Mouse (Mus musculus) hindbrain, embryonic 10.5 days (tissue): ENCODE measurements around the gene Phf20. TPM values are rescaled to one million over a fixed set of nuclear protein-coding genes. Genes with fewer than 3 reads are reported as not detected.

ENCODE experiments used
- DNase-seq: peaks from one replicate; pipeline ENCODE4 v3.0.0-alpha.2; 2017; ENCODE audit warnings: low spot score
- H3K27ac ChIP-seq: fragments of 300-500 bp; sonication (generic); 2 replicates; pipeline ENCODE4 v1.5.1; 2016; ENCODE audit warnings: mild to moderate bottlenecking, moderate library complexity
- H3K27me3 ChIP-seq: fragments of 300-500 bp; sonication (generic); 2 replicates; pipeline ENCODE4 v1.6.1; 2016; ENCODE audit warnings: mild to moderate bottlenecking; ENCODE audit not compliant: poor library complexity, insufficient read depth, severe bottlenecking
- H3K36me3 ChIP-seq: fragments of 300-500 bp; sonication (generic); 2 replicates; pipeline ENCODE4 v1.6.1; 2016; ENCODE audit warnings: mild to moderate bottlenecking, moderate library complexity
- H3K4me1 ChIP-seq: fragments of 300-500 bp; sonication (generic); replicated peaks from 2 replicates; pipeline ENCODE4 v1.6.1; 2016; ENCODE audit warnings: mild to moderate bottlenecking
- H3K4me3 ChIP-seq: fragments of 300-500 bp; sonication (generic); 2 replicates; pipeline ENCODE4 v1.5.1; 2016; ENCODE audit warnings: mild to moderate bottlenecking, moderate library complexity
- H3K9me3 ChIP-seq: fragments of 300-500 bp; sonication (generic); 2 replicates; pipeline ENCODE4 v1.6.1; 2016; ENCODE audit warnings: mild to moderate bottlenecking, moderate library complexity
- WGBS: fragments of 180-500 bp; shearing (Covaris S2); methylation state at CpG from one replicate; pipeline ENCODE4 v1.1.7; 2016; 5-methylcytosine and 5-hydroxymethylcytosine counted together
- polyA plus RNA-seq: library from polyadenylated mRNA; unstranded; fragments of >200 nt; fragmentation: Nextera tagmentation; extraction: Ambion mirVana; gene quantifications from 2 replicates; pipeline ENCODE4 v1.2.1, GENCODE M21; 2016

The Phf20 gene
- polyA plus RNA-seq, 1 experiment from 2014 or later, result 73.4 TPM

GRCm38 (mm10) chr2:156351243-156351642, 155.0 kb downstream of the Phf20 start:
- no peaks in the 10 kb centered on the region for H3K9me3 ChIP-seq
- H3K27ac ChIP-seq, result no peak overlapping the region
- DNase-seq, result no peak
- H3K27me3 ChIP-seq, result no peaks in the 10 kb centered on the region
- H3K36me3 ChIP-seq, result no peaks in the 10 kb centered on the region
- 84% methylated on average over 7 of the region's 7 CpGs for WGBS
- no peak overlapping the region for H3K4me3 ChIP-seq
- H3K4me1 ChIP-seq, result peaks cover 12% of the 10 kb centered on the region

- peaks cover 13% of the 10 kb centered on the region for H3K4me1 ChIP-seq
- H3K27me3 ChIP-seq, result no peaks in the 10 kb centered on the region
- DNase-seq, result no peak
- no peak overlapping the region for H3K4me3 ChIP-seq
- no peaks in the 10 kb centered on the region for H3K9me3 ChIP-seq
- H3K36me3 ChIP-seq, result no peaks in the 10 kb centered on the region
- no peak overlapping the region for H3K27ac ChIP-seq
- WGBS, result 83% methylated on average over 8 of the region's 8 CpGs
Observed at GRCm38 (mm10) chr2:156352413-156353165, 156.3 kb downstream of the Phf20 start.

DNA sequence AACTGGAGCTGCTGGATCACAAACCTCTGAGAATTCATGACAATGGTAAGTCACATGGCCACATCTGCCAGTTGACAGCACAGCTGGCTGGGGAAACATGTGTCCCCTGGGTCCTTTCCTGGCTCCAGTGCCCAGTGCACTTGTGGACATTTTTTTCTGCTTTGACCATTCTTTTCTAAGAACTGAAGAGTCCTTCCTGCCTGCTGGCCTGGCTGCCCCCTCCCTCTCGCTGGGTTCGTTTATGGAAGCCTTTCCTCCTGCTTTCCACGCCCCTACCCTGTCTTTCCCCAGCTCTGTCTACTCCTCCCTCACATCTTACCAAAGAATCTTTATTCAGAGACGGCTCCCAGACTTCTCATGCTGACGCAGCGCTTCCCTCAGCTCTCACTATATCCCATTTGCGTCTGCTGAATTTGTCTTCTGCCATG, 157.0 kb downstream of the Phf20 start:
- 62% methylated on average over 7 of the region's 7 CpGs for WGBS
- DNase-seq, result no peak

DNA sequence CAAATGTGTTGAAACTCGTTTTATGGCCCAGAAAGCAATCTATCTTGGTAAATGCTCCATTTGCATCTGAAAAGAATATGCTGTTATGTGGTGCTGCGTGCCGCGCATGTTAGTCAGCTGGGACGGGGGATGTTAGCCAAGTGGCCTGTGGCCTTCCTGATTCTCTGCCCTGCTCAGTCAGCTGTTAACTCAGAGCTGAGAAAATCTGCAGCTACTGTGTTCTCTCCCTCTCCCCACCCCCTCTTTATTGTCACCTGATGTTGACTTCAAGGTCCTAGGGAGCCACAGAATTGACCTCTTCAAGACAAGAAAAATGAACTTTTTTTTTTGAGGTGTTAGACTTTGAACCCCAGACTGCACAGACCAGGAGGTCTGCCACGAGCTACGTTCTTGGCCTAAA, 159.8 kb downstream of the Phf20 start:
- Histone ChIP-seq H3K4me1 (peaks cover 13% of the 10 kb centered on the region), H3K36me3 (no peaks in the 10 kb centered on the region), H3K4me3 (no peak overlapping the region), H3K27me3 (no peaks in the 10 kb centered on the region), H3K27ac (no peak overlapping the region), H3K9me3 (no peaks in the 10 kb centered on the region)
- 76% methylated on average over 7 of the region's 7 CpGs for WGBS
- DNase-seq, result no peak

More for the DNA sequence above, 157.0 kb downstream of the Phf20 start:
- H3K4me1 ChIP-seq, result peaks cover 13% of the 10 kb centered on the region
- no peak overlapping the region for H3K27ac ChIP-seq
- H3K9me3 ChIP-seq, result no peaks in the 10 kb centered on the region
- H3K36me3 ChIP-seq, result no peaks in the 10 kb centered on the region
- no peak overlapping the region for H3K4me3 ChIP-seq
- no peaks in the 10 kb centered on the region for H3K27me3 ChIP-seq

Other genes starting within 250 kb of the Phf20 start
- 21.6 and 27.6 TPM in 2 replicates for gene Cep250, start 240.0 kb upstream of the Phf20 start, polyA plus RNA-seq
- gene 6430550D23Rik, start 188.5 kb upstream of the Phf20 start, polyA plus RNA-seq, result 1.2 and 1.5 TPM in 2 replicates
- gene Ergic3, start 188.4 kb upstream of the Phf20 start, polyA plus RNA-seq, result 223 and 257 TPM in 2 replicates
- not detected in 2 replicates for gene Fer1l4, start 143.5 kb upstream of the Phf20 start, polyA plus RNA-seq
- 4.4 and 6.9 TPM in 2 replicates for gene Spag4, start 131.3 kb upstream of the Phf20 start, polyA plus RNA-seq
- 51.4 and 68.0 TPM in 2 replicates for gene Cpne1, start 84.5 kb upstream of the Phf20 start, polyA plus RNA-seq
- 42.6 and 47.4 TPM in 2 replicates for gene Rbm12, start 84.5 kb upstream of the Phf20 start, polyA plus RNA-seq
- 22.5 and 27.2 TPM in 2 replicates for gene Gm28036, start 69.4 kb upstream of the Phf20 start, polyA plus RNA-seq
- 438 and 481 TPM in 2 replicates for gene Romo1, start 52.4 kb upstream of the Phf20 start, polyA plus RNA-seq
- gene Nfs1, start 52.3 kb upstream of the Phf20 start, polyA plus RNA-seq, result 41.6 and 43.5 TPM in 2 replicates
- gene Rbm39, start 16.2 kb upstream of the Phf20 start, polyA plus RNA-seq, result 485 and 564 TPM in 2 replicates
- gene Cnbd2, start 115.8 kb downstream of the Phf20 start, polyA plus RNA-seq, result 3.7 TPM in 2 replicates
- 62.2 and 96.5 TPM in 2 replicates for gene Scand1, start 116.2 kb downstream of the Phf20 start, polyA plus RNA-seq
- gene Epb41l1, start 224.4 kb downstream of the Phf20 start, polyA plus RNA-seq, result 1.0 and 2.1 TPM in 2 replicates